Mouse (Mus musculus): ENCODE results near the gene Slc31a2. TPM values are rescaled to one million over a fixed set of nuclear protein-coding genes. Genes with fewer than 3 reads are reported as not detected.
"Not testable (repeated sequence)": the region's sequence is repeated elsewhere in the genome, so short reads cannot be mapped to it uniquely, and the experiment has no call there.

The Slc31a2 gene
- total and polyA plus RNA-seq, 2 experiments from 2014 or later, result 10.9 to 15.8 TPM

GRCm38 (mm10) chr4:62248328-62248727 lies 14.0 kb upstream of the Slc31a2 start:
- WGBS, result 45% methylated on average over 4 of the region's 4 CpGs

GRCm38 (mm10) chr4:62250896-62251544 lies 11.3 kb upstream of the Slc31a2 start:
- WGBS, result 33% methylated on average over 3 of the region's 3 CpGs
- TF ChIP-seq CTCF (IDR thresholded peaks at IDR 0.05; ENCODE audit: low read depth), result peak; percentile 55
- Histone ChIP-seq H3K27me3 (ENCODE audit: insufficient read depth, low read length) (no peaks in the 10 kb centered on the region), H3K4me1 (ENCODE audit: insufficient read depth) (no peaks in the 10 kb centered on the region), H3K27ac (ENCODE audit: low read depth, low read length) (no peak overlapping the region), H3K4me3 (ENCODE audit: low read depth, low read length) (no peak overlapping the region), H3K9me3 (ENCODE audit: low read length) (no peaks in the 10 kb centered on the region), H3K9ac (no peak overlapping the region), H3K4me2 (ENCODE audit: low read depth) (no peak overlapping the region), H3K36me3 (ENCODE audit: insufficient read depth) (no peaks in the 10 kb centered on the region)
- peak; percentile 62 for ATAC-seq
- no peak for DNase-seq

More at GRCm38 (mm10) chr4:62248328-62248727, 14.0 kb upstream of the Slc31a2 start:
- Histone ChIP-seq H3K4me3 (ENCODE audit: low read depth, low read length) (no peak overlapping the region), H3K27me3 (ENCODE audit: insufficient read depth, low read length) (no peaks in the 10 kb centered on the region), H3K4me2 (ENCODE audit: low read depth) (no peak overlapping the region), H3K9ac (no peak overlapping the region), H3K27ac (ENCODE audit: low read depth, low read length) (no peak overlapping the region), H3K9me3 (ENCODE audit: low read length) (no peaks in the 10 kb centered on the region), H3K36me3 (ENCODE audit: insufficient read depth) (no peaks in the 10 kb centered on the region), H3K4me1 (ENCODE audit: insufficient read depth) (no peaks in the 10 kb centered on the region)
- no peak for ATAC-seq
- DNase-seq, result no peak
- TF ChIP-seq CTCF (IDR thresholded peaks at IDR 0.05; ENCODE audit: low read depth), result no peak

GRCm38 (mm10) chr4:62251776-62252175 lies 10.6 kb upstream of the Slc31a2 start:
- Histone ChIP-seq H3K4me3 (ENCODE audit: low read depth, low read length) (no peak overlapping the region), H3K9ac (no peak overlapping the region), H3K36me3 (ENCODE audit: insufficient read depth) (no peaks in the 10 kb centered on the region), H3K27me3 (ENCODE audit: insufficient read depth, low read length) (no peaks in the 10 kb centered on the region), H3K27ac (ENCODE audit: low read depth, low read length) (no peak overlapping the region), H3K4me1 (ENCODE audit: insufficient read depth) (no peaks in the 10 kb centered on the region), H3K4me2 (ENCODE audit: low read depth) (no peak overlapping the region), H3K9me3 (ENCODE audit: low read length) (no peaks in the 10 kb centered on the region)
- no peak for TF ChIP-seq CTCF (IDR thresholded peaks at IDR 0.05; ENCODE audit: low read depth)
- DNase-seq (no peak), ATAC-seq (no peak)
- WGBS, result 93% methylated on average over 4 of the region's 4 CpGs

- Histone ChIP-seq H3K9me3 (ENCODE audit: low read length) (no peaks in the 10 kb centered on the region), H3K27me3 (ENCODE audit: insufficient read depth, low read length) (no peaks in the 10 kb centered on the region), H3K9ac (no peak overlapping the region), H3K4me2 (ENCODE audit: low read depth) (no peak overlapping the region), H3K4me3 (ENCODE audit: low read depth, low read length) (no peak overlapping the region), H3K36me3 (ENCODE audit: insufficient read depth) (no peaks in the 10 kb centered on the region), H3K4me1 (ENCODE audit: insufficient read depth) (no peaks in the 10 kb centered on the region), H3K27ac (ENCODE audit: low read depth, low read length) (no peak overlapping the region)
- no peak for ATAC-seq
- no peak for DNase-seq
- TF ChIP-seq CTCF (IDR thresholded peaks at IDR 0.05; ENCODE audit: low read depth), result no peak
- 78% methylated on average over 8 of the region's 8 CpGs for WGBS
Measured at GRCm38 (mm10) chr4:62254551-62254950, 7.8 kb upstream of the Slc31a2 start.

- no peaks in the 10 kb centered on the region for H3K36me3 ChIP-seq (ENCODE audit: insufficient read depth)
- no peak for DNase-seq
- no peaks in the 10 kb centered on the region for H3K27me3 ChIP-seq (ENCODE audit: insufficient read depth, low read length)
- 32% methylated on average over 8 of the region's 8 CpGs for WGBS
- TF ChIP-seq CTCF (IDR thresholded peaks at IDR 0.05; ENCODE audit: low read depth), result no peak
- H3K4me2 ChIP-seq (ENCODE audit: low read depth), result no peak overlapping the region
- no peak overlapping the region for H3K27ac ChIP-seq (ENCODE audit: low read depth, low read length)
- H3K4me1 ChIP-seq (ENCODE audit: insufficient read depth), result no peaks in the 10 kb centered on the region
- no peak for ATAC-seq
- no peaks in the 10 kb centered on the region for H3K9me3 ChIP-seq (ENCODE audit: low read length)
- H3K9ac ChIP-seq, result no peak overlapping the region
- no peak overlapping the region for H3K4me3 ChIP-seq (ENCODE audit: low read depth, low read length)
Measured at GRCm38 (mm10) chr4:62256931-62257330, 5.4 kb upstream of the Slc31a2 start.

GRCm38 (mm10) chr4:62263133-62263844 lies 927 bp downstream of the Slc31a2 start:
- DNase-seq, result no peak
- 32% methylated on average over 7 of the region's 7 CpGs for WGBS

GRCm38 (mm10) chr4:62265154-62265836 lies 2.9 kb downstream of the Slc31a2 start:
- no peak for TF ChIP-seq CTCF (IDR thresholded peaks at IDR 0.05; ENCODE audit: low read depth)
- H3K4me2 ChIP-seq (ENCODE audit: low read depth), result no peak overlapping the region
- H3K27ac ChIP-seq (ENCODE audit: low read depth, low read length), result no peak overlapping the region
- H3K4me3 ChIP-seq (ENCODE audit: low read depth, low read length), result no peak overlapping the region
- 80% methylated on average over 10 of the region's 10 CpGs for WGBS
- H3K36me3 ChIP-seq (ENCODE audit: insufficient read depth), result no peaks in the 10 kb centered on the region
- no peaks in the 10 kb centered on the region for H3K27me3 ChIP-seq (ENCODE audit: insufficient read depth, low read length)
- ATAC-seq, result no peak
- H3K9ac ChIP-seq, result no peak overlapping the region
- no peaks in the 10 kb centered on the region for H3K4me1 ChIP-seq (ENCODE audit: insufficient read depth)
- no peaks in the 10 kb centered on the region for H3K9me3 ChIP-seq (ENCODE audit: low read length)
- no peak for DNase-seq

More at GRCm38 (mm10) chr4:62263133-62263844, 927 bp downstream of the Slc31a2 start:
- no peaks in the 10 kb centered on the region for H3K4me1 ChIP-seq (ENCODE audit: insufficient read depth)
- TF ChIP-seq CTCF (IDR thresholded peaks at IDR 0.05; ENCODE audit: low read depth), result peak; percentile 69
- no peak overlapping the region for H3K9ac ChIP-seq
- H3K27me3 ChIP-seq (ENCODE audit: insufficient read depth, low read length), result no peaks in the 10 kb centered on the region
- peak; percentile 42; the same call in 1 of the 2 replicates for ATAC-seq
- H3K4me2 ChIP-seq (ENCODE audit: low read depth), result no peak overlapping the region
- no peaks in the 10 kb centered on the region for H3K36me3 ChIP-seq (ENCODE audit: insufficient read depth)
- H3K27ac ChIP-seq (ENCODE audit: low read depth, low read length), result no peak overlapping the region
- no peaks in the 10 kb centered on the region for H3K9me3 ChIP-seq (ENCODE audit: low read length)
- no peak overlapping the region for H3K4me3 ChIP-seq (ENCODE audit: low read depth, low read length)

- 77% methylated on average over 7 of the region's 7 CpGs for WGBS
- not testable (repeated sequence) for H3K27ac ChIP-seq (ENCODE audit: low read depth, low read length)
Measured at GRCm38 (mm10) chr4:62266016-62266415, 3.7 kb downstream of the Slc31a2 start.

More at GRCm38 (mm10) chr4:62266016-62266415, 3.7 kb downstream of the Slc31a2 start:
- DNase-seq; H3K4me2 ChIP-seq (ENCODE audit: low read depth); H3K9me3 ChIP-seq (ENCODE audit: low read length); H3K4me3 ChIP-seq (ENCODE audit: low read depth, low read length); H3K36me3 ChIP-seq (ENCODE audit: insufficient read depth); H3K4me1 ChIP-seq (ENCODE audit: insufficient read depth); H3K27me3 ChIP-seq (ENCODE audit: insufficient read depth, low read length); ATAC-seq; H3K9ac ChIP-seq: not testable (repeated sequence)
